Mouse (Mus musculus): ENCODE data around the gene Cd68. TPM values are rescaled to one million over a fixed set of nuclear protein-coding genes. Genes with fewer than 3 reads are reported as not detected.

Gene Cd68
- polyA plus RNA-seq, 1 experiment from 2014 or later, result 12.4 TPM

- peak; percentile 86 for ATAC-seq (ENCODE audit: low FRiP score, low TSS enrichment)
- 2% methylated on average over 35 of the region's 41 CpGs for WGBS
- Histone ChIP-seq H3K4me3 (ENCODE audit: low read length) (peak within 1 kb of the TSS; percentile 64), H3K9ac (replicated peaks; ENCODE audit: low read length) (peak within 1 kb of the TSS; percentile 88), H3K36me3 (ENCODE audit: insufficient read depth, low read length) (no peaks in the 10 kb centered on the region), H3K27ac (ENCODE audit: low read length) (peak within 1 kb of the TSS; percentile 88), H3K9me3 (ENCODE audit: low read length) (no peaks in the 10 kb centered on the region), H3K4me1 (ENCODE audit: insufficient read depth, low read length) (peaks cover 18% of the 10 kb centered on the region), H3K4me2 (replicated peaks; ENCODE audit: low read depth, low read length) (peak within 1 kb of the TSS; percentile 88), H3K27me3 (ENCODE audit: insufficient read depth, low read length) (no peaks in the 10 kb centered on the region)
These were observed 29.6 kb upstream of the Cd68 start, which contains the start of the genes Tnfsf12 and Tnfsfm13 for GRCm38 (mm10) chr11:69695361-69696181. TSS of gene Tnfsf12 (minus strand) at chr11:69695849. TSS of gene Tnfsfm13 (minus strand) at chr11:69696098.

DNA sequence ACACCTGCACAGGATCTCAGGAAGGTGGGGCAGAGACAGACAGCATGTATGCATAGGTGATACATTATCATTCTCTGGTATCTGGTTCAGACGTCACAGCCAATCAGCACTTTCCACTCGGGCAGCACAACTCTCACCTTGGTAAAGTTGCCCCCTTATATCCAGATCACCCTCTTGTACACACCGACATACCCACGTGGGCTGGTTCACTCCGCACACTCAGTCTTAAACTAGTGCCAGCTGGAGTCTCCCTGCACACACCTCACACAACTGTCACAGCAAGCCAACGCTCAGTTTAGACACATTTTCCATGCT, 29.1 kb upstream of the Cd68 start:
- 27% methylated on average over 6 of the region's 6 CpGs for WGBS
- Histone ChIP-seq H3K9me3 (ENCODE audit: low read length) (no peaks in the 10 kb centered on the region), H3K9ac (replicated peaks; ENCODE audit: low read length) (peak overlapping the region; percentile 88), H3K36me3 (ENCODE audit: insufficient read depth, low read length) (no peaks in the 10 kb centered on the region), H3K4me1 (ENCODE audit: insufficient read depth, low read length) (peaks cover 18% of the 10 kb centered on the region), H3K27ac (ENCODE audit: low read length) (peak overlapping the region; percentile 88; the same call in 1 of the 2 replicates), H3K4me2 (replicated peaks; ENCODE audit: low read depth, low read length) (peak overlapping the region; percentile 88), H3K27me3 (ENCODE audit: insufficient read depth, low read length) (no peaks in the 10 kb centered on the region), H3K4me3 (ENCODE audit: low read length) (peak overlapping the region; percentile 64)
- peak; percentile 17; the same call in 1 of the 2 replicates for ATAC-seq (ENCODE audit: low FRiP score, low TSS enrichment)

GRCm38 (mm10) chr11:69693421-69693965, 27.5 kb upstream of the Cd68 start:
- no peak overlapping the region; the same call in 1 of the 2 replicates for H3K4me2 ChIP-seq (replicated peaks; ENCODE audit: low read depth, low read length)
- H3K4me1 ChIP-seq (ENCODE audit: insufficient read depth, low read length), result peaks cover 18% of the 10 kb centered on the region
- no peak overlapping the region for H3K4me3 ChIP-seq (ENCODE audit: low read length)
- WGBS, result 45% methylated on average over 11 of the region's 11 CpGs
- H3K27ac ChIP-seq (ENCODE audit: low read length), result no peak overlapping the region; the same call in 1 of the 2 replicates
- no peaks in the 10 kb centered on the region for H3K9me3 ChIP-seq (ENCODE audit: low read length)
- no peak overlapping the region; the same call in 1 of the 2 replicates for H3K9ac ChIP-seq (replicated peaks; ENCODE audit: low read length)
- H3K27me3 ChIP-seq (ENCODE audit: insufficient read depth, low read length), result no peaks in the 10 kb centered on the region
- H3K36me3 ChIP-seq (ENCODE audit: insufficient read depth, low read length), result no peaks in the 10 kb centered on the region
- ATAC-seq (ENCODE audit: low FRiP score, low TSS enrichment), result no peak

DNA sequence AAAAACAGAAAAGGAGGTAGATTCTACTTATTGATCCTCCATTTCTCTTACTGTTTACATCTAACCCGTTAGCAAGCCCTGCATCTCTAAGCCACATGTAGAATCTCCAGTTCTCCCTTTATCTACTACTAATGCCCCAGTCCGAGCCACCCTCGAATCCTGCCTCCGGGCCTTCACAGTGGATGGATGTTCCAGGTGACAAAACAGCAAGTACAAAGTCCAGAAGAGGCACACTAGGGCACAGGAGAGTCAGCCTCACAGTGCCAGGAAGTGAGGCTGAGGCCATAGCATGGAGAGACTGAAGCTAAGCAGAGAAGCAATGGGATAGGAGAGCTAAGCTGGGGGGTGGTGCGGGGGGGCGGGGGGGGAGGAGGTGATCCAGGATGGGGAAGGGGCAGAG, 26.9 kb upstream of the Cd68 start:
- H3K27me3 ChIP-seq (ENCODE audit: insufficient read depth, low read length), result no peaks in the 10 kb centered on the region
- no peak overlapping the region for H3K4me2 ChIP-seq (replicated peaks; ENCODE audit: low read depth, low read length)
- peak overlapping the region; percentile 9; the same call in 1 of the 2 replicates for H3K27ac ChIP-seq (ENCODE audit: low read length)
- peaks cover 18% of the 10 kb centered on the region for H3K4me1 ChIP-seq (ENCODE audit: insufficient read depth, low read length)
- 0 out of 2 replicates have a peak, but pooled peaks have one; percentile 35 for ATAC-seq (ENCODE audit: low FRiP score, low TSS enrichment)
- 76% methylated on average over 6 of the region's 6 CpGs for WGBS
- H3K36me3 ChIP-seq (ENCODE audit: insufficient read depth, low read length), result no peaks in the 10 kb centered on the region
- no peaks in the 10 kb centered on the region for H3K9me3 ChIP-seq (ENCODE audit: low read length)
- H3K9ac ChIP-seq (replicated peaks; ENCODE audit: low read length), result no peak overlapping the region
- H3K4me3 ChIP-seq (ENCODE audit: low read length), result no peak overlapping the region

- Histone ChIP-seq H3K36me3 (ENCODE audit: insufficient read depth, low read length) (no peaks in the 10 kb centered on the region), H3K4me2 (replicated peaks; ENCODE audit: low read depth, low read length) (no peak overlapping the region), H3K27ac (ENCODE audit: low read length) (0 out of 2 replicates have a peak overlapping the region, but pooled peaks have one; percentile 9), H3K4me3 (ENCODE audit: low read length) (no peak overlapping the region), H3K9ac (replicated peaks; ENCODE audit: low read length) (no peak overlapping the region), H3K27me3 (ENCODE audit: insufficient read depth, low read length) (no peaks in the 10 kb centered on the region), H3K4me1 (ENCODE audit: insufficient read depth, low read length) (peaks cover 18% of the 10 kb centered on the region), H3K9me3 (ENCODE audit: low read length) (no peaks in the 10 kb centered on the region)
- ATAC-seq (ENCODE audit: low FRiP score, low TSS enrichment), result no peak
- 68% methylated on average over 9 of the region's 9 CpGs for WGBS
These were observed 26.4 kb upstream of the Cd68 start for GRCm38 (mm10) chr11:69692196-69692811.

DNA sequence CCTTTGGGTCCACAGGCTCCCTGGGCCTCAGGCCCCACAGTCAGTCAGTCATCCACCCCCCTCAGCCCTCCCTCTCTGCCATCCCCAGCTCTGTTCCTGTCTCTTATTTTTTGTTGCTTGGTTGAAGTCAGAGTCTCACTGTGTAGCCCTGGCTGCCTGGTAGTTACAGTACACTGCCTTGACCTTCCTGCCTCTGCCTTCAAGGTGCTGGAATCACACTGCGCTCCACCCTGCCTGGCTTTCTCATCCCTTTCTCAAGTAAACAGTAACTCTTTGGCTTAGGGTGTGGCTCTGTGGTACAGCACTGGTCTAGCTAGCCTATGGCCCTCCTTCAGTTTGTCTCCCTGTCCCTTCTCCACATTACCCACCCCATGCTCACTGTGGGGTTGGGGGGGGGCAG, 23.9 kb upstream of the Cd68 start:
- H3K36me3 ChIP-seq (ENCODE audit: insufficient read depth, low read length), result no peaks in the 10 kb centered on the region
- peaks cover 27% of the 10 kb centered on the region for H3K4me1 ChIP-seq (ENCODE audit: insufficient read depth, low read length)
- H3K27ac ChIP-seq (ENCODE audit: low read length), result no peak overlapping the region
- no peak for ATAC-seq (ENCODE audit: low FRiP score, low TSS enrichment)
- H3K4me3 ChIP-seq (ENCODE audit: low read length), result no peak overlapping the region
- no peak overlapping the region for H3K9ac ChIP-seq (replicated peaks; ENCODE audit: low read length)
- no peaks in the 10 kb centered on the region for H3K9me3 ChIP-seq (ENCODE audit: low read length)
- H3K4me2 ChIP-seq (replicated peaks; ENCODE audit: low read depth, low read length), result no peak overlapping the region
- H3K27me3 ChIP-seq (ENCODE audit: insufficient read depth, low read length), result no peaks in the 10 kb centered on the region
- 86% methylated on average over 1 of the region's 1 CpGs for WGBS

DNA sequence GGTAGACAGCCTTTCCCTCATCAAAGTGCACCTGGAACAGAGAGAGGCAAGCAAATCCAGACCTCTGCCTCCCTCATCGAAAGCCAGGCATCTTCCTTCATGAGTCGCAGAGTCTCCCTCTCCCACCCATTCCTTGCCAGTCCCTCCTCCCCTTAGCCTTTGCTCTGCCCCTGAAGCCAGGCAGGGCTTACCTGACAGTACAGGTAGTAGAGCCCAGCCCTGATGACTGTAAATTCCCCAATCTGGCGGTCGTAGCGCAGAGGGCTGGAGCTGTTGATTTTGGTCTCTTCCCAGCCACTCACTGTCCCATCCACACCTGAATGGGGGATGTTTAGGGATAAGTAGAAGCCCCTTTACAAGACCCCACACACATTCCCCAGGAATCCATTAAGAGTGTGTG, 21.1 kb upstream of the Cd68 start:
- Histone ChIP-seq H3K4me2 (replicated peaks; ENCODE audit: low read depth, low read length) (no peak overlapping the region), H3K4me3 (ENCODE audit: low read length) (no peak overlapping the region), H3K4me1 (ENCODE audit: insufficient read depth, low read length) (peaks cover 27% of the 10 kb centered on the region), H3K36me3 (ENCODE audit: insufficient read depth, low read length) (no peaks in the 10 kb centered on the region), H3K9me3 (ENCODE audit: low read length) (no peaks in the 10 kb centered on the region), H3K9ac (replicated peaks; ENCODE audit: low read length) (peak overlapping the region; percentile 45; the same call in 1 of the 2 replicates), H3K27me3 (ENCODE audit: insufficient read depth, low read length) (no peaks in the 10 kb centered on the region), H3K27ac (ENCODE audit: low read length) (no peak overlapping the region)
- ATAC-seq (ENCODE audit: low FRiP score, low TSS enrichment), result no peak
- 59% methylated on average over 5 of the region's 5 CpGs for WGBS

- peak overlapping the region; percentile 45; the same call in 1 of the 2 replicates for H3K9ac ChIP-seq (replicated peaks; ENCODE audit: low read length)
- no peak overlapping the region; the same call in 1 of the 2 replicates for H3K27ac ChIP-seq (ENCODE audit: low read length)
- H3K9me3 ChIP-seq (ENCODE audit: low read length), result no peaks in the 10 kb centered on the region
- H3K36me3 ChIP-seq (ENCODE audit: insufficient read depth, low read length), result no peaks in the 10 kb centered on the region
- H3K27me3 ChIP-seq (ENCODE audit: insufficient read depth, low read length), result no peaks in the 10 kb centered on the region
- H3K4me3 ChIP-seq (ENCODE audit: low read length), result no peak overlapping the region
- no peak overlapping the region for H3K4me2 ChIP-seq (replicated peaks; ENCODE audit: low read depth, low read length)
- peaks cover 27% of the 10 kb centered on the region for H3K4me1 ChIP-seq (ENCODE audit: insufficient read depth, low read length)
- WGBS, result 17% methylated on average over 4 of the region's 4 CpGs
- ATAC-seq (ENCODE audit: low FRiP score, low TSS enrichment), result no peak
These were observed 20.4 kb upstream of the Cd68 start for GRCm38 (mm10) chr11:69686377-69686776.

GRCm38 (mm10) chr11:69685526-69686148, 19.7 kb upstream of the Cd68 start, which contains the start of gene Tnfsf13:
TSS of gene Tnfsf13 (minus strand) at chr11:69685784.
- peaks cover 33% of the 10 kb centered on the region for H3K4me1 ChIP-seq (ENCODE audit: insufficient read depth, low read length)
- no peaks in the 10 kb centered on the region for H3K36me3 ChIP-seq (ENCODE audit: insufficient read depth, low read length)
- ATAC-seq (ENCODE audit: low FRiP score, low TSS enrichment), result no peak
- H3K9ac ChIP-seq (replicated peaks; ENCODE audit: low read length), result peak within 1 kb of the TSS; percentile 45
- no peaks in the 10 kb centered on the region for H3K9me3 ChIP-seq (ENCODE audit: low read length)
- no peak within 1 kb of the TSS for H3K4me2 ChIP-seq (replicated peaks; ENCODE audit: low read depth, low read length)
- H3K27ac ChIP-seq (ENCODE audit: low read length), result peak within 1 kb of the TSS; percentile 72
- no peak within 1 kb of the TSS for H3K4me3 ChIP-seq (ENCODE audit: low read length)
- WGBS, result 68% methylated on average over 10 of the region's 10 CpGs
- no peaks in the 10 kb centered on the region for H3K27me3 ChIP-seq (ENCODE audit: insufficient read depth, low read length)
